Mouse (Mus musculus) forebrain, embryonic 10.5 days (tissue): ENCODE results near the gene Pdcl. TPM values are rescaled to one million over a fixed set of nuclear protein-coding genes. Genes with fewer than 3 reads are reported as not detected.

Experiments
- DNase-seq: peaks from one replicate; pipeline ENCODE4 v3.0.0-alpha.2; 2017; ENCODE audit warnings: low spot score; ENCODE audit errors: extremely low spot score
- H3K27ac ChIP-seq: fragments of 300-500 bp; sonication (generic); 2 replicates; pipeline ENCODE4 v1.5.1; 2016; ENCODE audit warnings: mild to moderate bottlenecking
- H3K27me3 ChIP-seq: fragments of 300-500 bp; sonication (generic); 2 replicates; pipeline ENCODE4 v1.6.1; 2016; ENCODE audit warnings: mild to moderate bottlenecking; ENCODE audit not compliant: poor library complexity, severe bottlenecking
- H3K36me3 ChIP-seq: fragments of 300-500 bp; sonication (generic); replicated peaks from 2 replicates; pipeline ENCODE4 v1.6.1; 2016; ENCODE audit warnings: mild to moderate bottlenecking, moderate library complexity
- H3K4me1 ChIP-seq: fragments of 300-500 bp; sonication (generic); 2 replicates; pipeline ENCODE4 v1.6.1; 2016
- H3K4me3 ChIP-seq: fragments of 300-500 bp; sonication (generic); 2 replicates; pipeline ENCODE4 v1.5.1; 2016; ENCODE audit warnings: mild to moderate bottlenecking, moderate library complexity
- H3K9me3 ChIP-seq: fragments of 300-500 bp; sonication (generic); 2 replicates; pipeline ENCODE4 v1.6.1; 2016; ENCODE audit warnings: mild to moderate bottlenecking, moderate library complexity
- WGBS: fragments of 180-500 bp; shearing (Covaris S2); methylation state at CpG from one replicate; pipeline ENCODE4 v1.1.7; 2016; 5-methylcytosine and 5-hydroxymethylcytosine counted together
- polyA plus RNA-seq: library from polyadenylated mRNA; unstranded; fragments of >200 nt; fragmentation: Nextera tagmentation; extraction: Ambion mirVana; gene quantifications from 2 replicates; pipeline ENCODE4 v1.2.1, GENCODE M21; 2016

Gene Pdcl
- polyA plus RNA-seq = 49.5 and 50.8 TPM in 2 replicates

DNA sequence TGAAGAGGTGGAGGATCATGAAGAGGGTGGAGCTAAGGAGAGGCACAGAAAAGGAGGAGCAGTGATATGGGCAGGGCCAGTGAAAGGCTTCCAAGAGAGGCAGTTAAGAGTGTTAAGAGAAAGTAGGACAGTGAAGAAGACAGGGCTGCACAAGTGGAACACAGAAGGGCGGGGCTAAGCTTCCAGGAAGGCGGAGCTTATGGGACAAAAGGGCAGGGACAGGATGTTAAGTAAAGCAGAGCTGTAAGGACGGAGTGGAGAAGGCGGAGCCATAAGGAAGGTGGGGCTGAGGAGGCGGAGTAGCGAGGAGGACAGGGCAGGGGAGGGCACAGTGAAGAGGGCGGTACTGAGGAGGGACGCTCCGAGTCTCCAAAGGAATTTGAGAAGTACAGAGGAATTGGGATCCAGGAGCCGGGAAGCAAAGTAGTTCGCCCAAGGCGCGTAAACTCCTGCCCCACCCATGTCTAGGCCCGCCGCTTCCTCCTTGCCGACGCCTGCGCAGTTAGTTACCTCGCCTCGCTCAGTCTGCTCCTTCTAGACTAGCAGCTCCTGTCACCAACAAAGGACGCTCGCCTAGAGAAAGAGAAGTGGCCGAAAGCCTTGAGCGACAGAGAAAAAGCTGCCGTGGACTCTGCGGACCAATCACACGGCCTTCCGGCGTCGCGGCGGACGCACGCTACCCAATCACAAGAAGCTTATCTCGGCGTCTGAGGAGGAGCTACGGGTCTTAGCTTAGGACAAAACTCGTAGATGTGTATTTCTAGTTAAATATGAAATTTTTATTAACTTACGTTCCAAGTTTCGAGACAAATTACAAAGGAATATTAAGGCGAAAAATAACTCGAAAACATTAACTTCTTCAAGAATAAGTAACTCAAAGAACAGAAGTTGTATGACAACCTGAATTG is at the start of gene Pdcl:
Gene Pdcl (minus strand): TSS at position 700 of the 908 bp plus-strand sequence.
- WGBS = under 1% methylated on average over 42 of the region's 42 CpGs
- peak within 1 kb of the TSS; percentile 94 for H3K27ac ChIP-seq
- peak within 1 kb of the TSS; percentile 75 for H3K4me3 ChIP-seq
- peaks cover 19% of the 10 kb centered on the region for H3K4me1 ChIP-seq
- peaks cover 36% of the 10 kb centered on the region for H3K36me3 ChIP-seq
- no peaks in the 10 kb centered on the region for H3K9me3 ChIP-seq
- peak; percentile 86 for DNase-seq
- H3K27me3 ChIP-seq = no peaks in the 10 kb centered on the region

DNA sequence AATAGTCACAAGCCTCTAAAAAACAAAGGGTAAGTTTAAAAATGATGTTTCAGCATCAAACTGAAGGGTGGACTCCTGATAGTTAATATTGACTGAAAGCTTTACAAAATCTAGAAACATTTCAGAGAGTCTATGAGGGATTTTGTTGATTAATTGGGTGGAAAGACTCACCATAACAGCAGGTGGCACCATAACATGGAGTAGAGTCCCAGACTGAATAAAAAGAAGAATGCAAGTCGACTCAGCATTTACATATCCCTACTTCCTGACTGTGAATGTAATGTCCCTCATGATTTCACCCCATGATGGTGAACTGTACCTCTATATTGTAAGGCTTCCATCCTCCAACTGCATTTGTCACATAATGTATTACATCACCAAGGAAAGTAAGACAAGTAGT is 36.4 kb upstream of the Pdcl start:
- H3K36me3 ChIP-seq = peaks cover 82% of the 10 kb centered on the region
- no peak overlapping the region for H3K27ac ChIP-seq
- 79% methylated on average over 1 of the region's 1 CpGs for WGBS
- DNase-seq = no peak
- no peak overlapping the region for H3K4me3 ChIP-seq
- no peaks in the 10 kb centered on the region for H3K9me3 ChIP-seq
- no peaks in the 10 kb centered on the region for H3K4me1 ChIP-seq
- no peaks in the 10 kb centered on the region for H3K27me3 ChIP-seq

DNA sequence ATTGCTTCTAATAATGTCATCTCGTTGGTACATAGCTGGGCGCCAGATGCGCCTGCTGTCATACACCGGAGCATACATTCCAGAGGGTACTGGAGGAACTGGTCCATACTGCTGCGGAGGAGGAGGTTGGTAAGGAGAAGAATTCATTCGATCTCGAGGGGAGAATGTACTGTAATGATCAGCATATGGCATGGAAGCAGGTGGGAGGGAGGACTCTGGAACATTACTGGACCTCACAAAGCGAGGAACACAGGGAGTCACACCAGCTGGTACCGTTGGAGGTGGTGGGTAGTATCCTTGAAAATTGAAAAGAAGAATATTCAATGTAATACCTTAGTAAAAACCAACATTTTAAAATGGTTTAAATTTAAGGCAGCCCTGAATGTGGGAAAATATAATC is 23.8 kb upstream of the Pdcl start:
- Histone ChIP-seq H3K27me3 (no peaks in the 10 kb centered on the region), H3K9me3 (no peaks in the 10 kb centered on the region), H3K4me1 (no peaks in the 10 kb centered on the region), H3K4me3 (no peak overlapping the region), H3K27ac (no peak overlapping the region), H3K36me3 (peaks cover 84% of the 10 kb centered on the region)
- no peak for DNase-seq
- 96% methylated on average over 9 of the region's 9 CpGs for WGBS

DNA sequence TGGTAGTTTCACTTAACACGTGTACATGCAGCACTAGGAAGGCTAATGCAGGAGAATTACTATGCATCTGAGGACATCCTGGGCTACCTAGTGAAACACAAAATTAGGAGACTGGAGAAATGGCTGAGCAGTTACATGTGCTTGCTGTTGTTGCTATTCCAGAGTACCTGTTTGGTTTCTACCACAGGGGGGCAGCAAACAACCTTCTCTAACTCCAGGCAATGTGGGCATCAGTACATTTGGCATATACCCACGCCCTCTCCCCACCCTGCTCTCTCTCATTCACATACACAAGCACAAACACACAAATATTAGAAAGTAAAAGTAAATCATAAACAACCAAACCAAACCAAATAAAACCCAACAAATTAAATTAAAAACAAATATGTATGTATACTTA is 21.1 kb upstream of the Pdcl start:
- H3K9me3 ChIP-seq = no peaks in the 10 kb centered on the region
- no peak overlapping the region for H3K4me3 ChIP-seq
- H3K4me1 ChIP-seq = no peaks in the 10 kb centered on the region
- no peak overlapping the region for H3K27ac ChIP-seq
- 76% methylated on average over 2 of the region's 2 CpGs for WGBS
- DNase-seq = peak; percentile 36
- H3K36me3 ChIP-seq = peaks cover 96% of the 10 kb centered on the region
- no peaks in the 10 kb centered on the region for H3K27me3 ChIP-seq

DNA sequence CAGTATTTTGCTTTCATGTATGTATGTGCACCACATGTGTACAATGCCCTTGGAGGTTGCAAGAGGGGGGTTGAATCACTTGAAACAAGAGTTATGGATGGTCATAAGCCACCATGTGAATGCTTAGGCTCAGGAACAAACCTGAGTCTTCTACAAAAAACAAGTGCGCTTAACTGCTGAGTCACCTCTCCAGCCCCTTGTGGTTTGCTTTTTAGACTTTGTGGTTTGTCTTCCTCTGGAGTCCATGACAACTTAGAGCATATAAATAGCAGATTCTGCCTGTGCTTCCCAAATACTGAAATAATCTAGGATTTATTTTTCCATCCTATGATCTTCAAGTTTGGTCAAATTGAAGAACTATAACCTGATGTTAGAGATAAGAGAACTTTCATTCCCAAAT is 16.9 kb upstream of the Pdcl start:
- H3K27ac ChIP-seq = no peak overlapping the region
- no peak for DNase-seq
- H3K36me3 ChIP-seq = peaks cover 95% of the 10 kb centered on the region
- no peaks in the 10 kb centered on the region for H3K4me1 ChIP-seq
- H3K4me3 ChIP-seq = no peak overlapping the region
- no peaks in the 10 kb centered on the region for H3K27me3 ChIP-seq
- 100% methylated on average over 1 of the region's 1 CpGs for WGBS
- no peaks in the 10 kb centered on the region for H3K9me3 ChIP-seq

DNA sequence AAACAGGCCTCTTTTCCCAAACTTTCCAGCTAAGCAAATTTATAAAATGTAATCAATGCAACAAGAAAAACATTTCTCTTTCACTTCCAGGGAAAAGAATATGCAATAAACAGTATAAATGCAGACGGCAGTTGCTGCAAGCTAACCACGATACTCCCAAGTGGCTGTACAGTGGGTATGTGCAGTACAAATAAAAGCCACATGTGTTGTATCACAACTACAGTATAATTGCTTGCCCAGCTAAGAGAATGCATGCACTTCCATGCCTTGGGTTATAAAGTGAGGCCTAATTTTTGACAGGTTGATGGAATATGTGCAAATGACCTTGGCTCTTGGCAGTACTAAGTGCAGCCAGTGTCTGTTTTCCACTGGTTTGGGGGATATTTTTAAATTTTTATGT is 11.5 kb upstream of the Pdcl start:
- WGBS = 93% methylated on average over 2 of the region's 2 CpGs

DNA sequence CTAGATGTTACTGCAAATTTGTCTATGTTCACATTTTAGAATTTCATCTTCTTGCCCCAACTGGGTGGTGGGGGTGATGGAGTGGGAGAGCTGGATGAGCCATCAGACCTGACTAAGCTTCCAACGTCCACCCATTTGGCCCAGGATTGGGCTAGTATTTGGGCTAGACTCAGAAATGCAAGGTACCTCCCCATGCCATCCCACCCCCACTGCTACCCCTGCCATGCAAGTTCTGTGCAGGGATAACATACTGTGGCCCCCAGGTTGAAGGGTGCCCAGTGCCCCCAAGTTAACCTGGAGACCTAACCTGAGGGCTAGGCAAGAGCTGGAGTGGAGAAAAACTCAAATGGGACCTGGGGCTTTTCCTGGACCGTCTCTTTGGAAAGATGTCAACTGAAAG is 776 bp upstream of the Pdcl start:
- no peak for DNase-seq
- Histone ChIP-seq H3K36me3 (peaks cover 26% of the 10 kb centered on the region), H3K4me3 (peak overlapping the region; percentile 75), H3K9me3 (no peaks in the 10 kb centered on the region), H3K27me3 (no peaks in the 10 kb centered on the region), H3K27ac (no peak overlapping the region), H3K4me1 (peaks cover 19% of the 10 kb centered on the region)
- 94% methylated on average over 2 of the region's 2 CpGs for WGBS

More for the DNA sequence above, 11.5 kb upstream of the Pdcl start:
- Histone ChIP-seq H3K27me3 (no peaks in the 10 kb centered on the region), H3K36me3 (peaks cover 47% of the 10 kb centered on the region), H3K9me3 (no peaks in the 10 kb centered on the region), H3K4me3 (no peak overlapping the region), H3K27ac (no peak overlapping the region), H3K4me1 (no peaks in the 10 kb centered on the region)
- DNase-seq = no peak

DNA sequence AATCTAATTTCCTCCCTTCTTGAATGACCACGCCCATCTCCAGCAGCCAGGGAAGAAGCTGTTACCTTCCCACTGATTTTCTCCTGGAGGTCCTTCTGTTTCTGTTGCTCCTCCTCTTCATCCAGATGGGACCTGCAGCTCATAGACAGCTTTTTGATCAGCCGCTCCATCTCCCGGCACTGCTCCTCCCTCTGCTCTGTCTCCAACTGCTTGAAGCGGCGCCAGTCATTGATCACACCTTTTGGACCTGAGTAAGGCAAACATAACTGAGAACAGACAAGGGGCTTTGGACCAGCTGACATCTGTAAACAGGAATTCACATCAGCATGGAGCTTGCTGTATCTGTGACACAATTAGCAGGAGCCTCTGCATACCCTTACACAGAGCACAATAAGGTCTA is 3.6 kb downstream of the Pdcl start:
- WGBS = 97% methylated on average over 5 of the region's 5 CpGs

DNA sequence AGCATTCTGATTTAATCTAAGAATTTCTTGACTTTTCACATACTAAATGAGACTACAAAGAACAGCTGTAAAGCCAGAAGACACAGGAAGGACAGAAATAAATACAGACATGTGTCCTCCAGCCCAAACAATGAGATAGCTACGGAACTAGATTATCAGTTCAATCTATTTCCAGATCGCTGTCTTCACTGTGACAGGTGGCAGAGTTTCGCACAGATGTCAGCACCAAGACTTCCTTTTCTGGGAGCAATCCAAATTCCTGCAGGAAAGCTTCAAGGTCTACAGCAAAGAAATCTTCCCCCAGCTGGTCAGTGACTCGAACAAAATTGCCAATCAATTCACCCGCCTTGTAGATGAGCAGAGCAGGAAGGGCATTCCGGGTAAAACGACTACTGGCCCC is 7.5 kb downstream of the Pdcl start:
- Histone ChIP-seq H3K36me3 (peaks cover 80% of the 10 kb centered on the region), H3K4me1 (no peaks in the 10 kb centered on the region), H3K9me3 (no peaks in the 10 kb centered on the region), H3K27ac (no peak overlapping the region), H3K27me3 (no peaks in the 10 kb centered on the region), H3K4me3 (no peak overlapping the region)
- DNase-seq = no peak
- WGBS = 94% methylated on average over 7 of the region's 7 CpGs

More for the DNA sequence above, 3.6 kb downstream of the Pdcl start:
- no peak overlapping the region for H3K4me3 ChIP-seq
- no peak for DNase-seq
- H3K27me3 ChIP-seq = no peaks in the 10 kb centered on the region
- no peak overlapping the region for H3K27ac ChIP-seq
- no peaks in the 10 kb centered on the region for H3K9me3 ChIP-seq
- peaks cover 19% of the 10 kb centered on the region for H3K4me1 ChIP-seq
- H3K36me3 ChIP-seq = peaks cover 69% of the 10 kb centered on the region

DNA sequence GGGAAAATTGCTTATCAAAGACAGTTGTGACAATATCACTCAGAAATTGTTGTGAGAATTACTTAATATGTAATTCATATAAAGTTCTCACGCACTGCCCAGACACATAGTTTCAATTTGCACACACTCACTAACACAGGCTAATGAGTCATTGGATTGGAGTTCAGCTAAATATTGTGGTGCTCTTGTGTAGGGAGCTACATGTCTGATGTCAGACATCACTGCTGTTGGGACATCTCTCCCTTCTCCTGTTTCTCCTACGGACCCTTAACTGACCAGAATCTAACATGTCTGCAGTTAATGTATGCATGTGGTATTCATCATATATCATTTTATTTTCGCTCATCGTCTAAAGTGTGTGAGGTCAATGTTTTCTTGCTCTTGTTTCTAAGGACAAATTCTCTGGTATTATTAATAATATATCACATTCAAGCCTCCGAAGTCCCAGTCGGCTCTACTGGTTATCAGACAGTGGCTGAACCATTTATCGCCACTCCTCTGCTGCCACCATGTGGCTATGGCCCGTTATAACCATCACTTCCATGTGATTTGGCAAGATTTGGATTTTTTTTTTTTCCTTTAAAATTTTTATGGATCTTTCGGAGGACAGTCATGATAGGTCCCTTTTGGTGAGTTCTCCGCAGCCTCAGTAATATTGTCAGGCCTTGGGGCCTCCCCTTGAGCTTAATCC is 20.5 kb downstream of the Pdcl start:
- Histone ChIP-seq H3K4me1 (no peaks in the 10 kb centered on the region), H3K4me3 (no peak overlapping the region), H3K36me3 (no peaks in the 10 kb centered on the region), H3K27me3 (no peaks in the 10 kb centered on the region), H3K27ac (no peak overlapping the region), H3K9me3 (no peaks in the 10 kb centered on the region)
- peak; percentile 29 for DNase-seq
- 69% methylated on average over 10 of the region's 10 CpGs for WGBS

DNA sequence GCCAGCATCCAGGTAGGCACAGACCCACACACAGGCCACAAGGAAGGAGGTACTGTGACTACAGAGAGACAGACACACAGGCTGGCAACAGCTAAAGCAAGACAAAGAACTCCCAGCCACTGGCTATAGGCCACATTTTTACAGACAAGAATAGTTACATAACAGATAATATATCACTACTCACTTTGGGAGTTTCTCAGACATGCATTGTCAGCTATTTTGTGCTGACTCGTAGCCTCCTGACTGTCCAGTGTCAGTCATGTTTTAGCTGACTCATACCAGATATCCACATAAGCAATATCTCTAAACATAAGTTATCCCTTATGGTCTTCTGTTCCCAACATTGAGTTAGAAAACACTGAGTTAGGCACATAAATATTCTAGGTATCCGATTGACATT is 25.8 kb downstream of the Pdcl start:
- no peaks in the 10 kb centered on the region for H3K4me1 ChIP-seq
- DNase-seq = no peak
- no peaks in the 10 kb centered on the region for H3K36me3 ChIP-seq
- no peaks in the 10 kb centered on the region for H3K27me3 ChIP-seq
- no peak overlapping the region for H3K27ac ChIP-seq
- 88% methylated on average over 2 of the region's 2 CpGs for WGBS
- H3K4me3 ChIP-seq = no peak overlapping the region
- H3K9me3 ChIP-seq = peaks cover 6% of the 10 kb centered on the region; the same call in 1 of the 2 replicates

DNA sequence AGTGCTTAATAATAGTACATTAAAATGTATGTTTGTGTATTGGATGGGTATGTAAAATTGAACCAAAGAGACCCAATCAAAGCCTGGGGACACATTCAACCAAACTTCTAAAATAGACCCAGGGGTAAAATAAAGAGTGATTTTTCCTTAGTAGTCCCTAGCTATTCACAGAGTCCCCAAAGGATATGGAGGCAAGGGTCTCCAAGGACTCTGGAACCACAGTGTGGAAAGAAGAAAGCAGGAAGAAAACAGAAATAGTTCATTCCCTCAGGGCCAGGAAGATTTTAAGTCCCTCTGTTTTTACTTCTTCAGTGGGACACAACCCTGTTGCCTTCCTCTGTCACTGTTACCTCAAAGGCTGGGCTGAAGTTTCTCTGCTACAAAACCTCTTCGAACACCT is 32.9 kb downstream of the Pdcl start, which contains the start of gene Olfr368:
Gene Olfr368 (plus strand): TSS at position 301 of the 400 bp plus-strand sequence.
- 85% methylated on average over 1 of the region's 1 CpGs for WGBS
- no peak for DNase-seq
- no peaks in the 10 kb centered on the region for H3K27me3 ChIP-seq
- H3K4me3 ChIP-seq = no peak within 1 kb of the TSS
- H3K27ac ChIP-seq = no peak within 1 kb of the TSS
- H3K4me1 ChIP-seq = no peaks in the 10 kb centered on the region
- no peaks in the 10 kb centered on the region for H3K36me3 ChIP-seq
- H3K9me3 ChIP-seq = no peaks in the 10 kb centered on the region
